ENCODE assay signal across 24 mouse cellular contexts in genomic region chr6:128519159-128519558, GRCm38 (mm10). TPM values are rescaled to one million over a fixed set of nuclear protein-coding genes. Genes with fewer than 3 reads are reported as not detected.
DNase-seq lines count a peak whose midpoint lies in the region; ATAC-seq and TF ChIP-seq lines count a peak whose summit lies in the region.
"Had no signal": no experiment of that assay in that cellular context is flagged by ENCODE, and none has a peak within 500 bp of the region (broad histone marks: within the 10 kb centered on the region; RNA-seq: fewer than 3 reads in every experiment).

No protein-coding gene starts in this region.

- no peak overlapping the region for H3K4me2 ChIP-seq in liver, postnatal 0 days (ENCODE audit: low read depth, low read length)
- H3K4me2 ChIP-seq in lung, postnatal 0 days (replicated peaks; ENCODE audit: low read depth, low read length) = no peak overlapping the region
- H3K4me2 ChIP-seq: embryonic facial prominence, embryonic 12.5 days; forebrain, embryonic 13.5 days; forebrain, embryonic 15.5 days had no signal

- no peak overlapping the region for H3K9ac ChIP-seq in liver, adult 2 months (ENCODE audit: low read depth, low read length)
- no peak overlapping the region for H3K9ac ChIP-seq in liver, postnatal 0 days (replicated peaks)
- no peak overlapping the region for H3K9ac ChIP-seq in lung, postnatal 0 days (replicated peaks; ENCODE audit: low read depth)
- H3K9ac ChIP-seq: embryonic facial prominence, embryonic 12.5 days; forebrain, embryonic 13.5 days; forebrain, embryonic 15.5 days had no signal

- no peaks in the 10 kb centered on the region; the same call in 1 of the 2 replicates for H3K79me2 ChIP-seq in liver, adult 2 months (ENCODE audit: control insufficient read depth, insufficient read depth, low read length)

- peaks cover 2% of the 10 kb centered on the region; the same call in 1 of the 2 replicates for H3K9me3 ChIP-seq in liver, postnatal 0 days (ENCODE audit: low read length)
- H3K9me3 ChIP-seq in lung, postnatal 0 days (ENCODE audit: low read length) = no peaks in the 10 kb centered on the region
- H3K9me3 ChIP-seq: forebrain, embryonic 13.5 days; forebrain, embryonic 15.5 days had no signal

- no peak for TF ChIP-seq CTCF in liver, adult 2 months (IDR thresholded peaks at IDR 0.05; ENCODE audit: low read depth, low read length)
- TF ChIP-seq CTCF in liver, postnatal 0 days (IDR thresholded peaks at IDR 0.05; ENCODE audit: low read depth) = no peak
- no peak for TF ChIP-seq CTCF in lung, postnatal 0 days (IDR thresholded peaks at IDR 0.05)

- 67% methylated on average over 7 of the region's 7 CpGs for WGBS in liver, adult 2 months
- 86% methylated on average over 7 of the region's 7 CpGs for WGBS in liver, postnatal 0 days (ENCODE audit: insufficient replicate concordance)
- 62% methylated on average over 7 of the region's 7 CpGs for WGBS in lung, postnatal 0 days

- H3K27me3 ChIP-seq in liver, adult 2 months (ENCODE audit: control insufficient read depth, insufficient read depth, low read length) = no peaks in the 10 kb centered on the region
- H3K27me3 ChIP-seq in liver, postnatal 0 days (ENCODE audit: insufficient read depth, low read length) = no peaks in the 10 kb centered on the region
- no peaks in the 10 kb centered on the region for H3K27me3 ChIP-seq in lung, postnatal 0 days (replicated peaks; ENCODE audit: insufficient read depth, low read length)
- H3K27me3 ChIP-seq: CH12.LX; embryonic facial prominence, embryonic 12.5 days; forebrain, embryonic 13.5 days; forebrain, embryonic 15.5 days had no signal

- peaks cover 19% of the 10 kb centered on the region; the same call in 1 of the 2 replicates for H3K4me1 ChIP-seq in liver, adult 2 months (ENCODE audit: control insufficient read depth, insufficient read depth, low read length)
- 0 out of 2 replicates have a peak, but pooled peaks cover 2% of the 10 kb centered on the region for H3K4me1 ChIP-seq in liver, postnatal 0 days (ENCODE audit: insufficient read depth)
- H3K4me1 ChIP-seq in lung, postnatal 0 days (ENCODE audit: insufficient read depth, low read depth, low read length) = no peaks in the 10 kb centered on the region
- H3K4me1 ChIP-seq: embryonic facial prominence, embryonic 10.5 days; embryonic facial prominence, embryonic 12.5 days; forebrain, embryonic 13.5 days; forebrain, embryonic 15.5 days had no signal

- peaks cover 89% of the 10 kb centered on the region for H3K36me3 ChIP-seq in liver, adult 2 months (ENCODE audit: control insufficient read depth, insufficient read depth, low read length)
- peaks cover 4% of the 10 kb centered on the region for H3K36me3 ChIP-seq in liver, postnatal 0 days (replicated peaks; ENCODE audit: insufficient read depth, low read length)
- H3K36me3 ChIP-seq in lung, postnatal 0 days (ENCODE audit: insufficient read depth, low read length) = no peaks in the 10 kb centered on the region
- H3K36me3 ChIP-seq: embryonic facial prominence, embryonic 10.5 days; embryonic facial prominence, embryonic 12.5 days; forebrain, embryonic 15.5 days; G1E had no signal

- DNase-seq in liver, adult 2 months (ENCODE audit: extremely low read depth, low read depth, low spot score) = peak; percentile 20
- DNase-seq in liver, postnatal 0 days = no peak
- DNase-seq in lung, postnatal 0 days (ENCODE audit: low spot score) = peak; percentile 55
- DNase-seq in lung, postnatal 14 days = no peak
- DNase-seq in lung, postnatal 36 days = peak; percentile 26
- DNase-seq: adrenal gland, adult 8-10 months; adrenal gland, postnatal 14 days; adrenal gland, postnatal 36 days; B cell, adult 2 months; cerebellum, adult 11-12 months; cerebellum, adult 2 months; cerebellum, adult 9-10 months; cerebellum, postnatal 10 days; cerebellum, postnatal 25 days had no signal

- ATAC-seq in liver, postnatal 0 days = no peak
- ATAC-seq in lung, postnatal 0 days = peak; percentile 77
- ATAC-seq: activated CD4-positive, CD25-positive, alpha-beta regulatory T cell, adult 4 months; CD4-positive, CD25-positive, alpha-beta regulatory T cell, adult 4 months; forebrain, embryonic 13.5 days; forebrain, embryonic 15.5 days; Patski had no signal

- no peak overlapping the region for H3K4me3 ChIP-seq in liver, adult 2 months (ENCODE audit: insufficient read depth, low read depth, low read length)
- H3K4me3 ChIP-seq in liver, postnatal 0 days (ENCODE audit: low read depth, low read length) = no peak overlapping the region
- H3K4me3 ChIP-seq in lung, postnatal 0 days (ENCODE audit: low read depth, low read length) = no peak overlapping the region
- H3K4me3 ChIP-seq: embryonic facial prominence, embryonic 10.5 days; embryonic facial prominence, embryonic 12.5 days; forebrain, embryonic 13.5 days; forebrain, embryonic 15.5 days had no signal

- no peak for TF ChIP-seq POLR2A in liver, adult 2 months (IDR thresholded peaks at IDR 0.05; ENCODE audit: extremely low read depth, insufficient read depth, low read length)

- H3K27ac ChIP-seq in liver, adult 2 months (replicated peaks; ENCODE audit: insufficient read depth, low read depth, low read length) = no peak overlapping the region
- H3K27ac ChIP-seq in liver, postnatal 0 days (ENCODE audit: low read depth) = no peak overlapping the region
- H3K27ac ChIP-seq in lung, postnatal 0 days (ENCODE audit: low read length) = no peak overlapping the region
- H3K27ac ChIP-seq: embryonic facial prominence, embryonic 10.5 days; embryonic facial prominence, embryonic 12.5 days; forebrain, embryonic 13.5 days; forebrain, embryonic 15.5 days had no signal

- TF ChIP-seq EP300 in liver, postnatal 0 days (IDR thresholded peaks at IDR 0.05; ENCODE audit: low read depth) = no peak
- TF ChIP-seq EP300 in lung, postnatal 0 days (IDR thresholded peaks at IDR 0.05) = 0 out of 2 replicates have a peak, but pooled peaks have one; percentile 21

RNA-seq across cellular contexts. Expression of gene Pzp, which starts 7.4 kb away (rescaled TPM):
- total RNA-seq in liver, adult 2 months (2014; rRNA removed) = 1,917 and 2,554 TPM in 2 replicates
- polyA plus RNA-seq in liver, adult 2 months (2012; rRNA removed) = 1,366 and 1,553 TPM in 2 replicates
- 1,244 and 1,400 TPM in 2 replicates for polyA plus RNA-seq in liver, postnatal 0 days (2015; fragmentation: Nextera tagmentation; extraction: Ambion mirVana)
- polyA plus RNA-seq in lung, postnatal 0 days (2015; fragmentation: Nextera tagmentation; extraction: Ambion mirVana) = 0.14 and 0.35 TPM in 2 replicates
- total RNA-seq: CH12.LX had no signal
- polyA plus RNA-seq: cerebellum, adult 2 months; cortical plate, adult 2 months; embryonic facial prominence, embryonic 10.5 days; embryonic facial prominence, embryonic 12.5 days; forebrain, embryonic 13.5 days; forebrain, embryonic 15.5 days; G1E had no signal

Comparison
In these comparisons a context has a peak if more than half of its experiments do, and no peak if none do; other contexts are left out.
1. DNase-seq: peak in liver, adult 2 months (single experiment), lung, postnatal 0 days (single experiment) and lung, postnatal 36 days (single experiment); none in liver, postnatal 0 days (single experiment) and lung, postnatal 14 days (single experiment).
2. RNA of gene Pzp, which starts 7.4 kb away (polyA plus RNA-seq): 1,366 to 1,553 TPM in liver, adult 2 months and 1,244 to 1,400 TPM in liver, postnatal 0 days; 0.14 to 0.35 TPM in lung, postnatal 0 days; every median in the first group is over 100 times any median in the second.